Mouse (Mus musculus): Measurements from ENCODE around the gene Neu4. TPM values are rescaled to one million over a fixed set of nuclear protein-coding genes. Genes with fewer than 3 reads are reported as not detected.
"Not testable (repeated sequence)": the region's sequence is repeated elsewhere in the genome, so short reads cannot be mapped to it uniquely, and the experiment has no call there.

The Neu4 gene
- total RNA-seq, 2 experiments from 2014 or later: 7.1 to 7.3 TPM

DNA sequence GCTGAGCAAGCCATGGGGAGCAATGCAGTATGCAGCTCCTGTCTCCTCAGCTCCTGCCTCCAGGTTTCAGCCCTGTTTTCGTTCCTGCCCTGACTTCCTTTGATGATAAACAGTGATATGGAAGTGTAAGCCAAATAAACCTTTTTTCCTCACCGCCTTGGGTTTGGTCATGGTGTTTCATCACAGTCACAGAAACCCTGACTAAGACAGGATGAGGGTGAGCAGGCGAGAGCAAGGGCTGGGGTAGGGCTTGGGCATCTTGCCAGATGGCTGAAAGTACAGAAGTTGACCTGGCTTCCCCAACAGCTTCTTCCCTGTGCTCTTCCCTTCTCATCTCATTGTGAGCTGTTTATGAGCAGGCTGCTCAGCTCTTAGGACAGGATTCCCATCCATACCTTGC, 35.7 kb downstream of the Neu4 start:
- Histone ChIP-seq H3K4me3 (no peak overlapping the region), H3K27ac (no peak overlapping the region)
- peak in 1 of 2 experiments; percentile 9 for DNase-seq (ENCODE audit: extremely low spot score in 1 of 2, low spot score in 2 of 2)
- no peak for TF ChIP-seq CTCF (IDR thresholded peaks at IDR 0.05)
- intact Hi-C loops (cut with DNase I): no loop called here

DNA sequence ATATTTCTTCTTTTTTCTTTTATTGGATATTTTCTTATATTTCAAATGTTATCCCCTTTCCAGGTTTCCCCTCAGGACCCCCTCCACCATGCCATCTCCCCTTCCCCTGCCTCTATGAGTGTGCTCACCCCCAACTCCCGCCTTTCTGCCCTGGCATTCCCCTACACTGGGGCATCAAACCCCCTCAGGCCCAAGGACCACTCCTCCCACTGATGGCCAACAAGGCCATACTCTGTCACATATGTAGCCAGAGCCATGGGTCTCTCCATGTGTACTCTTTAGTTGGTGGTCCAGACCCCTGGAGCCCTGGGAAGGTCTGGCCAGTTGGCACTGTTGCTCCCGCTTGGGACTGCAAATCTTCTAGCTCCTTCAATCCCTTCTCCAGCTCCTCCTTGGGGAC, 37.1 kb downstream of the Neu4 start:
- peak in 1 of 2 experiments; percentile 1 for DNase-seq (ENCODE audit: extremely low spot score in 1 of 2, low spot score in 2 of 2)
- intact Hi-C loops (cut with DNase I): no loop called here
- TF ChIP-seq CTCF (IDR thresholded peaks at IDR 0.05): no peak
- Histone ChIP-seq H3K27ac (no peak overlapping the region), H3K4me3 (no peak overlapping the region)

DNA sequence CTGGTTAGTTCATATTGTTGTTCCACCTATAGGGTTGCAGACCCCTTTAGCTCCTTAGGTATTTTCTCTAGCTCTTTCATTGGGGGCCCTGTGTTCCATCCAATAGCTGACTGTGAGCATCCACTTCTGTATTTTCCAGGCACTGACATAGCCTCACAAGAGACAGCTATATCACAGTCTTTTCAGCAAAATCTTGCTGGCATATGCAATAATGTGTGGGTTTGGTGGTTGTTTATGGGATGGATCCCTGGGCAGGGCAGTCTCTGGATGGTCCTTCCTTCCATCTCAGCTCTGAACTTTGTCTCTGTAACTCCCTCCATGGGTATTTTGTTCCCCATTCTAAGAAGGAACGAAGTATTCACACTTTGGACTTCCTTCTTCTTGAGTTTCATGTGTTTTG, 38.0 kb downstream of the Neu4 start:
- intact Hi-C loops (cut with DNase I); H3K27ac ChIP-seq; H3K4me3 ChIP-seq: not testable (repeated sequence)
- peak in 1 of 2 experiments; percentile 1 for DNase-seq (ENCODE audit: extremely low spot score in 1 of 2, low spot score in 2 of 2)

DNA sequence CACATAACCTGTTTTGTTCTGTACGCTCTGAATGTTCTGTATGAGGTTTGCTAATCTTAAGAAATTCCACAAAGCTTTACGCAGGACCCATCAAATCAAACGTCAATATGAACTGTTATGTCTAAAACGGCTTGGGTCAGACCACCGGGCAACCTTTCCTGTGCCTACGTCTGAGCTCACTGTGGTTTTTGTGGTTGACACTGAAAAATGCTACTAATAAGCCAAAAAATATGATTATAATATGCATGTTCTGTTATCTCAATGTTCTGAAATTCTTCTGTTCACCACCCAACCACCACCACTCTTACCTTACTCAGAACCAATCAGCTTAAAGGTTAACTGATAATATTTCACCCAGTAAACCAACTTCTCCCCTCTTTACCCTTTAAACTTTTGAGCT, 54.5 kb downstream of the Neu4 start:
- no peak for DNase-seq (ENCODE audit: extremely low spot score in 1 of 2, low spot score in 2 of 2)
- intact Hi-C loops (cut with DNase I): loop anchor here (5.0 to 10.0 kb wide), 2 partner anchors 87 to 240 kb away; no protein-coding TSS in a partner anchor
- H3K4me3 ChIP-seq: no peak overlapping the region
- no peak for TF ChIP-seq CTCF (IDR thresholded peaks at IDR 0.05)
- no peak overlapping the region for H3K27ac ChIP-seq

DNA sequence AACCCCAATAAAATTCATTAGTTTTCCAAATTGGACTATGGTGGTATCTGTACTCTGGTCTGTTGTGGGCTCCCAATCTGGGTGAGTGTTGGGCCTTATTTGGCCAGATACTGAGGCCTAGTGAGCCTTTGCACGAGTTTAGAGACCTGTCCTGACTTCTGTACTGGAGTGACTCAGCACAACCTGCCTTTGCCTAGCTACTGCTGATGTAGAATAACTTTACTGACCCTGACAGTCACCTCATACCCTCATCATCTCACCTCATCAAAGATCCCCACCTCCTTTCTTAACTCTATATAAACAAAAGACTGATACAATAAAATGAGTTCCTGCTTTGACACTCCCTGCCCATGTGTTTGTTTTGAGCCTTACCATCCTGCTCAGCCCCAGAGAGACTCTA, 56.5 kb downstream of the Neu4 start:
- no peak for TF ChIP-seq CTCF (IDR thresholded peaks at IDR 0.05)
- no peak for DNase-seq (ENCODE audit: extremely low spot score in 1 of 2, low spot score in 2 of 2)
- intact Hi-C loops (cut with DNase I): loop anchor here (5.0 to 10.0 kb wide), 2 partner anchors 89 to 242 kb away; no protein-coding TSS in a partner anchor
- no peak overlapping the region for H3K27ac ChIP-seq
- H3K4me3 ChIP-seq: no peak overlapping the region

Other genes starting within 250 kb of the Neu4 start
- gene Dtymk, start 218.5 kb upstream of the Neu4 start, total RNA-seq (2021): 10 to 100 TPM; 50.8 to 52.5 TPM
- 10 to 100 TPM; 12.8 to 15.2 TPM for gene Ing5, start 216.5 kb upstream of the Neu4 start, total RNA-seq (2021)
- 10 to 100 TPM; 12.6 to 14.2 TPM for gene D2hgdh, start 195.5 kb upstream of the Neu4 start, total RNA-seq (2021)
- gene Gal3st2, start 159.1 kb upstream of the Neu4 start, total RNA-seq (2021): under 1 TPM in 1 of 2 experiments, not detected in 1; 0.16 TPM
- gene Gal3st2b, start 102.1 kb upstream of the Neu4 start, total RNA-seq (2021): under 1 TPM in 1 of 2 experiments, not detected in 1; 0.54 TPM
- gene Gal3st2c, start 29.9 kb upstream of the Neu4 start, total RNA-seq (2021): under 1 TPM; 0.05 TPM
- not detected for gene Pdcd1, start 32.1 kb downstream of the Neu4 start, total RNA-seq (2021)

Data from left cerebral cortex, adult 2 months (tissue).